Mouse (Mus musculus) heart, embryonic 16.5 days (tissue): ENCODE measurements around the gene Ccdc91. TPM values are rescaled to one million over a fixed set of nuclear protein-coding genes. Genes with fewer than 3 reads are reported as not detected.

Experiments
- ATAC-seq: fragments of 200-750 bp; cut with Nextera tagmentation; replicated peaks from 2 replicates; pipeline ENCODE4 v1.8.0; 2017; ENCODE audit warnings: moderate number of reproducible peaks; ENCODE audit not compliant: insufficient read depth, low FRiP score; ENCODE audit errors: extremely low read depth
- H3K27ac ChIP-seq: fragments of 300-500 bp; sonication (generic); 2 replicates; pipeline ENCODE4 v1.5.1; 2014; ENCODE audit warnings: mild to moderate bottlenecking, low read length, control low read depth, moderate library complexity
- H3K27me3 ChIP-seq: fragments of 300-500 bp; sonication (generic); 2 replicates; pipeline ENCODE4 v1.6.1; 2014; ENCODE audit warnings: low read length, mixed read lengths; ENCODE audit not compliant: control insufficient read depth, insufficient read depth
- H3K36me3 ChIP-seq: fragments of 300-500 bp; sonication (generic); 2 replicates; pipeline ENCODE4 v1.6.1; 2014; ENCODE audit not compliant: control insufficient read depth, insufficient read depth
- H3K4me1 ChIP-seq: fragments of 300-500 bp; sonication (generic); 2 replicates; pipeline ENCODE4 v1.6.1; 2014; ENCODE audit warnings: low read length, mixed read lengths; ENCODE audit not compliant: control insufficient read depth, insufficient read depth
- H3K4me2 ChIP-seq: fragments of 300-500 bp; sonication (generic); 2 replicates; pipeline ENCODE4 v1.6.1; 2014; ENCODE audit warnings: low read depth, mild to moderate bottlenecking, control low read depth, low read length
- H3K4me3 ChIP-seq: fragments of 300-500 bp; sonication (generic); 2 replicates; pipeline ENCODE4 v1.5.1; 2014; ENCODE audit warnings: mild to moderate bottlenecking, control low read depth, low read length
- H3K9ac ChIP-seq: fragments of 300-500 bp; sonication (generic); 2 replicates; pipeline ENCODE4 v1.6.1; 2014; ENCODE audit warnings: low read length, control low read depth
- H3K9me3 ChIP-seq: fragments of 300-500 bp; sonication (generic); replicated peaks from 2 replicates; pipeline ENCODE4 v1.6.1; 2016; ENCODE audit warnings: low read length; ENCODE audit not compliant: control insufficient read depth
- WGBS: fragments of 180-500 bp; shearing (Covaris S2); extraction: QIAGEN DNeasy Blood & Tissue Kit; methylation state at CpG from one replicate; pipeline ENCODE4 v1.1.7; 2014; 5-methylcytosine and 5-hydroxymethylcytosine counted together
- polyA plus RNA-seq: library from polyadenylated mRNA; unstranded; fragments of >200 nt; fragmentation: Nextera tagmentation; extraction: Ambion mirVana; gene quantifications from 2 replicates; pipeline ENCODE4 v1.2.1, GENCODE M21; 2015

Ccdc91 gene
- polyA plus RNA-seq = 25.6 and 26.8 TPM in 2 replicates

DNA sequence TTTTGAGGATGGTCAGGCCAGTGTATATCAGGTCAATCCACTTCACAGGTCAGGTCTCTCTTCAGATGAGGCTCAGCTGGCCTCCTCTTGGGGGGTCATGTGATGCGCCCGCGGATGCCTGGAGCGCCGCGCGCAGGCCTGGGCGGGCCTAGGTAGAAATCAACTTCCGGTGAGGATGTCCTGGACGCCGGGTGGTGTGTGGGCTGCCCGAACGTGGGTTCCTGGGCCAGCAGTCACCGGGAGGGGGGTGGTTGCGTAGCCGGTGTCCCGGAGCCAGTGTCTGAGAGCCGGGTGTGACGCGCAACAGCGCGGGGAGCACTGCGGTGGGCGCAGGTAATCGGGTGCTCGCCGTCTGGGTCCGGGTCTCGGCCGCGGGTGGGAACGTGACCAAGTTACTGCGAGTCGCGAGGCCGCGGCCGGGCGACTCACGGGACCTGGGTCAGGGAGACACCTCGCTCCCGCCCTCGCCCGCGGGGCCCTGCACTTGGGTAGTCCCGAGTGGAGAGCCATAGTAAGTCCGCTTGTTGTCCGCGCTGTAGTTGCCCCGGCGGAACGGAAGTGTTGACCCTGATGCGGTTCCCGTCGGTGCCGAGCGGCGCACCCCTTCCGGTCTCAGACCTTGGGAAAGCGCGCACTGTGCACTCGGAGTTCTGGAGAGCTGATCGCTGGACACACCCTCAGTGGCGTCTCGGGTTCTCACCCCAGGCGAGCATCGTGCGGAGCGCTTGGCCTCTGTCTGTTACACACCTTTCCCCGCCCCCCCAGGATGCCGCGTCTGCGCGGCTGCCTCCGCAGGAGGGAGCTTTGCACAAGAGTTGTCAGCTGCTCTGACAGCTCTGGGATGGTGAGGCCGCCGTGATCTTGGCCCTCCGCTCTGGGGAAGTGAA, at the start of gene Ccdc91:
Ccdc91 (plus strand) TSS at position 102 of the 887 bp plus-strand sequence.
- Histone ChIP-seq H3K9me3 (no peaks in the 10 kb centered on the region), H3K27me3 (no peaks in the 10 kb centered on the region), H3K4me2 (peak within 1 kb of the TSS; percentile 87), H3K4me1 (peaks cover 4% of the 10 kb centered on the region), H3K27ac (peak within 1 kb of the TSS; percentile 88), H3K9ac (peak within 1 kb of the TSS; percentile 85), H3K4me3 (peak within 1 kb of the TSS; percentile 78), H3K36me3 (no peaks in the 10 kb centered on the region)
- ATAC-seq = peak; percentile 95
- whole genome bisulfite sequencing = under 1% methylated on average over 78 of the region's 78 CpGs

DNA sequence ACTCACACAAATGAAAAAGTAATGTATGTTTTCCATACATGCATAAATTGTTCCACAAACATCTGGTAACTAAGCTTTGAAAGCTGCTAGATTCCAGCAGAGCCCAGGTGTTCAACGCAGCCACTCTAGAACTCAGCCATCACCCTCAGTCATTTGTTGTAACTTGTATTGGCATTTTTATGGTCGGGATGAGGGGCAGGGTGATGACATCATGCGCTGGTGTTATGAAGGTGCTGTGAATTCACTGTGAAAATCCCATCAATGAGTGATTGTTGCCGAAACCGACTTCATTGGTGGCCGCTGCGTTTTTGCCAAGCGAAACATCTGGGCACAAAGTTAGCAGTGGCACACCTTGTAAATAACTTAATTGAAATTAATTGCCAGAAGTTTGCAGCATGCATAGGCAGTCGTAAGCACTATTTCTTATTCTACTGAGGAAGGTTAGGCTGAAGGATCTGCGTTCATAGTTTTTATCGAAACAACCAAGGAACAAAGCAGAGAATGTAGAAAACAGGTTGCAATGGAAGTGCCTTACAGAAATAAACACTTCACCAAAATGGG, 48.6 kb upstream of the Ccdc91 start:
- ATAC-seq = no peak
- Histone ChIP-seq H3K27ac (no peak overlapping the region), H3K9ac (no peak overlapping the region), H3K4me3 (no peak overlapping the region), H3K4me2 (no peak overlapping the region), H3K36me3 (no peaks in the 10 kb centered on the region), H3K9me3 (no peaks in the 10 kb centered on the region), H3K4me1 (no peaks in the 10 kb centered on the region), H3K27me3 (no peaks in the 10 kb centered on the region)
- 87% methylated on average over 11 of the region's 11 CpGs for WGBS

DNA sequence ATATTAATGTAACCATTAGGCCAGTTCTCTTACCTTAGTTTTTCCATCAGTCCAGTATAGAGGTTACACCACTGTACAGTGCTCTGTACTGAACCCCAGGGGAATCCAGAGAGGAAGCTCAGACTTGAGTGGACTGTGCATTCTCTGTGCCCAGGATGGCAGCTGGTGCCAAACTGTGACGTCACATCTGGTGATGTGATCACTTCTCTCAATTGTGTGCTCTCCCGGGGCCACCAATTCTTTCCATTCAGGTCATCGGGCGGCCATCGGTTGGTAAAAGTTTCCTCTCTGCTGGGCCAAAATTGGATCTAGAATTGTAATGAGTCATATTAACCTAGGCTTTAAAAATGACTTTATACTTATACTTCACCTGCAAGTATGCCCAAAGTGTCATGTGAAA, 19.9 kb upstream of the Ccdc91 start:
- H3K4me3 ChIP-seq = no peak overlapping the region
- H3K4me1 ChIP-seq = no peaks in the 10 kb centered on the region
- no peaks in the 10 kb centered on the region for H3K36me3 ChIP-seq
- H3K9me3 ChIP-seq = peaks cover 3% of the 10 kb centered on the region; the same call in 1 of the 2 replicates
- no peak for ATAC-seq
- H3K27me3 ChIP-seq = no peaks in the 10 kb centered on the region
- H3K4me2 ChIP-seq = no peak overlapping the region
- H3K27ac ChIP-seq = no peak overlapping the region
- H3K9ac ChIP-seq = no peak overlapping the region
- WGBS = 75% methylated on average over 5 of the region's 5 CpGs

DNA sequence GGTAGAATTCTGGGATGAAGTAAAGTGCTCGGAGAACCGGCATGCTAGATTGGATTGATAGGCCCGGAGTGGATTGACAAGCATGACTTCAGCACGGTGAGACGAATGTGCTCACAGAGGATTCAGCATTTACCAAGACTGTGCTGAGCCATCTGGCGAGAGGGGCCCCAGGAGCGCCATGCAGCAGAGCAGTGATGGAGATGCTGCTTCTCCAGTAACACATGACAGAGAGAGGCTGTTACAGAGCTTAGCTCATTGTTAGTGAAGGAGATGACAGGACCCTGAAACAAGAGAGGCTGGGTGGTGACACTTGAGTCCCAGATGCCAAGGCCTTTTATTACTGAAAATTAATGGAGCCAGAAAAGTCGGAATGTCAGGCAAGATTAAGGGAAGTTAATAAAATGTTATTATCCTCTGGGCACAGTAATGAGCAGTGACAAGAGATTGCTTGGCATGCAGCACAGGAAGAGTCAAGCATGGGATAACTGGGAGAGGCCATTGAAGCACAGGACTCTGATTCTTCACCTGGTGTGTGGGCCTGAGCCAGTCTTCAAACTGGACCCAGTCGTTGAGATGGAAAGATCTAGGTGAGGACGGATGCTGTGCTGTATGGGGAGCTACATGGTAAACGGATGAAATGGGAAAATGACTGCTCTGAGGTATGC, 16.9 kb upstream of the Ccdc91 start:
- 73% methylated on average over 11 of the region's 11 CpGs for WGBS
- Histone ChIP-seq H3K27ac (no peak overlapping the region), H3K36me3 (no peaks in the 10 kb centered on the region), H3K4me2 (no peak overlapping the region), H3K9ac (no peak overlapping the region), H3K4me3 (no peak overlapping the region), H3K9me3 (no peaks in the 10 kb centered on the region), H3K4me1 (no peaks in the 10 kb centered on the region), H3K27me3 (no peaks in the 10 kb centered on the region)
- no peak for ATAC-seq

DNA sequence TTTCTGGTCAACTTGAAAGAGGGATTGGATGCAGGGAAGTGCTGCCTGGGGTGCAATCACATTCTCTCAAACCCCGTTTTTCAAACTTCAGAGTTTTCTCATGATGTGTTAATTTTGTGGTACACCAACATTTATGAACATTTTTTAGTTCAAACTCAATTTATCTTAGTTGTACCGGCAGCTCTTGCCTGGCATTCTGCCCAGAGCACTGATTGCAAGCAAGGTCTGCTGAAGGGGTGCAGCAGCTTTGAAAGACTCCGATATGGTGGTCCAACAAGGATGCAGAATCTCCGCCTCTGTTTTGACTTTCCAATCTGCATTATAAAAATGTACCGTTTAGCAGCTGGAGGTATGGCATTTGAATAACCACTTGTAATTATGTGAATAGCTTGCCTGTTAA, 5.6 kb upstream of the Ccdc91 start:
- H3K4me2 ChIP-seq = no peak overlapping the region; the same call in 1 of the 2 replicates
- no peak overlapping the region for H3K27ac ChIP-seq
- H3K9ac ChIP-seq = no peak overlapping the region
- H3K36me3 ChIP-seq = no peaks in the 10 kb centered on the region
- no peak for ATAC-seq
- 31% methylated on average over 5 of the region's 5 CpGs for WGBS
- peaks cover 3% of the 10 kb centered on the region for H3K4me1 ChIP-seq
- H3K9me3 ChIP-seq = no peaks in the 10 kb centered on the region
- no peaks in the 10 kb centered on the region for H3K27me3 ChIP-seq
- H3K4me3 ChIP-seq = no peak overlapping the region

DNA sequence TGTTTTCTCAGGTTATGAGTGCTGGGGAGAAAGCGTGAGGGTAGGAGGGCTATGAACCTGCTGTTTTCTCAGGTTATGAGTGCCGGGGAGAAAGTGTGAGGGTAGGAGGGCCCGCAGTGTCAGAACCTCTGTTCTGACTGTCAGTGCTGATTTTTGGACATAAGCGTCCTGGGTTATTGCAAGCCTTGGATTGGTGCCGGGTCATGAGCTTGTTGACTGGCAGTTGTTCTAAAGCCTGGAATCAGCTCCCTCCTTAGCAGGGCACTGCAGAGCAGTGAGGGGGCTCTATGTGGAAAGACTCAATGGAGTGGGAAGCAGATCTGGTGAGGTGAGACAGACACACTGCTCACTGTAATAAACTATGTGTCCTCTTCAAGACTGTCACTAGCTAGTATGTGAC, 5.5 kb downstream of the Ccdc91 start:
- no peak overlapping the region for H3K9ac ChIP-seq
- no peak for ATAC-seq

DNA sequence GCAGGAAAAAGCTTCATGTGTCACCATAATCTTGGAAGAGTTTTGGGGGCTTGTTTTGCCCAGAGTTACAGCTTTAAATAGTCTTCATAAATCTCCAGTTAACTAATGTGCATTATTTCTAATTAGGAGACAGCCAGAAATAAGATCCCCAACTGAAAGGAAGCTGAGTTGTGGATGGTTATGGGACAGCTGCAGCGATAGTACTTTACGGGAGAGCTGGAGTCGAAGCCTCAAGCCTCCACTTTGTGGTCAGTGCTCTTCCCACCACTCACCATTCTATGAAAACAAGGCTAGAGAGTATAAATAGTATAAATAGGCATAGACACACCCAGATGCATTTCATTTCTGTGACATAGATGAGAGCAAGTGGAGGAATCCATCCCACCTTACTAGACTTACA, 14.5 kb downstream of the Ccdc91 start:
- Histone ChIP-seq H3K27ac (no peak overlapping the region), H3K4me2 (no peak overlapping the region), H3K27me3 (no peaks in the 10 kb centered on the region), H3K9me3 (no peaks in the 10 kb centered on the region), H3K36me3 (no peaks in the 10 kb centered on the region), H3K9ac (no peak overlapping the region), H3K4me3 (no peak overlapping the region), H3K4me1 (no peaks in the 10 kb centered on the region)
- 93% methylated on average over 3 of the region's 3 CpGs for WGBS
- no peak for ATAC-seq

More for the DNA sequence above, 5.5 kb downstream of the Ccdc91 start:
- peaks cover 4% of the 10 kb centered on the region for H3K4me1 ChIP-seq
- no peaks in the 10 kb centered on the region for H3K36me3 ChIP-seq
- 87% methylated on average over 5 of the region's 5 CpGs for WGBS
- H3K4me2 ChIP-seq = no peak overlapping the region
- no peaks in the 10 kb centered on the region for H3K27me3 ChIP-seq
- no peaks in the 10 kb centered on the region for H3K9me3 ChIP-seq
- H3K27ac ChIP-seq = no peak overlapping the region
- H3K4me3 ChIP-seq = no peak overlapping the region

DNA sequence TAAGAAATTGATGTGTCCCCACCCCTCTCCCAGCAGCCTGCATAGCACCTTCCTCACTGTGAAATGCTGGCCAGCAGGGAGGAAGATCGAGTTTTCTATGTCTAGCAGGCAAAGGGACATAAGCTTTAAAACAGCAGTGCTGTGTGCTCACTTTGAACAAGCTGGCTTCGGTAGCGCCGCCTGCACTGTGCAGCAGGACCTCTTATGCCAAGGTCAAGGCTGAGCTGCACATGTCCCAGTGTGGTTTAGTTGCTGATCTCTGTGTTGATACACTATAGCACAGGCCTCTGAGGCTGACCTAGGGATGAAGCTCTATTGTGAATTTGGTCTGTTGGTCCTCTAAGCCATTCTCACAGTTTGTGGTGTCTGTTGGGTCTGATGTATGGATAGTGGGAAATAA, 16.9 kb downstream of the Ccdc91 start:
- no peak overlapping the region for H3K4me3 ChIP-seq
- ATAC-seq = no peak
- no peak overlapping the region for H3K27ac ChIP-seq
- H3K36me3 ChIP-seq = no peaks in the 10 kb centered on the region
- H3K9ac ChIP-seq = no peak overlapping the region
- H3K27me3 ChIP-seq = no peaks in the 10 kb centered on the region
- H3K9me3 ChIP-seq = no peaks in the 10 kb centered on the region
- WGBS = 83% methylated on average over 4 of the region's 4 CpGs
- H3K4me2 ChIP-seq = no peak overlapping the region
- no peaks in the 10 kb centered on the region for H3K4me1 ChIP-seq

DNA sequence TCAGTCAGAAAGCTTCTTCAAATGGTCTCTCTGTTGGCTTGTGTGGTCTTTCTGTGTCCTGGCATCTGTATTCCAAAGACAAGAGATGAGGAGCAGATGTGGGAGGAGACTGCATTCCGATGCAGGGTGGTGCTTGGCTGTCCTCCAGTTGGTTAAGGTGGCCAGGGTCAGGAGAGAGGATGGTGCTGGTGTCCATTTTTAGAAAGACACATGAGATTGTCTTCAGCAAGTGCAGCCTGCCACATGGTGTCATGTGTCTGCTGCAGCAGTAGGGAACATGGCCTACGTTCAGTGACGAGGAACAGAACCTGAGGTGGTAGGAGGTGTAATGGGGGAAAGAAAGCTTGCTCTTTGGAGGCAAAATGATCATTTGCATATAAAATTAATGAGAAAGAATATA, 25.8 kb downstream of the Ccdc91 start:
- Histone ChIP-seq H3K9ac (no peak overlapping the region), H3K4me1 (peaks cover 6% of the 10 kb centered on the region; the same call in 1 of the 2 replicates), H3K4me3 (no peak overlapping the region), H3K9me3 (no peaks in the 10 kb centered on the region), H3K27ac (no peak overlapping the region), H3K27me3 (no peaks in the 10 kb centered on the region), H3K4me2 (no peak overlapping the region), H3K36me3 (no peaks in the 10 kb centered on the region)
- 64% methylated on average over 3 of the region's 3 CpGs for whole genome bisulfite sequencing
- ATAC-seq = no peak; the same call in 1 of the 2 replicates
